Mouse (Mus musculus) heart, postnatal 36 days (tissue): ENCODE measurements around the gene D430041D05Rik. TPM values are rescaled to one million over a fixed set of nuclear protein-coding genes. Genes with fewer than 3 reads are reported as not detected.

Source experiments
- DNase-seq, 2 experiments: peaks; one replicate each; pipeline ENCODE4 v3.0.0; 2021 to 2022
- intact Hi-C: fragments of 180-260 bp; cut with DNase I; formaldehyde crosslinking; loops from one replicate; pipeline ENCODE4 v1.15.1; 2025
- total RNA-seq, 2 experiments: library from RNA; stranded (reverse); gene quantifications; 2 replicates each; pipeline ENCODE4 v1.2.3; 2021

The D430041D05Rik gene
- total RNA-seq, 2 experiments from 2014 or later: 0.03 TPM; not detected in 1

- intact Hi-C loops: no loop called here
- peak; percentile 32 to 55 for DNase-seq
Observed at GRCm38 (mm10) chr2:104299160-104299559, 111.7 kb downstream of the D430041D05Rik start.

DNA sequence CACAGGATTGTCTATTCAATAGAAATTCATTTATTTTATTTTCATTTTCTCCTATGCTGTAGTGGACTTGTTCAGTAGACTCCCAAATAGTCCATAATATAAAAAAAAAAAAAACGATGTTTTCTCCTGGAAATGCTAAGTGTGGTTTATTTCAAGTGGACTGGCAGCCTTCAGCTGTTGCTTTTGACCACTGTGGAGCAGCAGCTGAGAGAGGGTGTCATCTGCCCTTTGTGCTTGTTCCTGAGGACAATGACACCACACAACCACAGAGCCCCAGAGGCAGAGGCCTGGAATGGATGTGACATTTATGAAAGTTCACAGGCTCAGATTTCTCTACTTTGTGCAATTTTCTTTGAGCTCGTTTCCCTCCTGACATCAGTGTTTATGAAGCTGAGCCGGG lies 124.0 kb downstream of the D430041D05Rik start:
- DNase-seq: no peak
- intact Hi-C loops: no loop called here

DNA sequence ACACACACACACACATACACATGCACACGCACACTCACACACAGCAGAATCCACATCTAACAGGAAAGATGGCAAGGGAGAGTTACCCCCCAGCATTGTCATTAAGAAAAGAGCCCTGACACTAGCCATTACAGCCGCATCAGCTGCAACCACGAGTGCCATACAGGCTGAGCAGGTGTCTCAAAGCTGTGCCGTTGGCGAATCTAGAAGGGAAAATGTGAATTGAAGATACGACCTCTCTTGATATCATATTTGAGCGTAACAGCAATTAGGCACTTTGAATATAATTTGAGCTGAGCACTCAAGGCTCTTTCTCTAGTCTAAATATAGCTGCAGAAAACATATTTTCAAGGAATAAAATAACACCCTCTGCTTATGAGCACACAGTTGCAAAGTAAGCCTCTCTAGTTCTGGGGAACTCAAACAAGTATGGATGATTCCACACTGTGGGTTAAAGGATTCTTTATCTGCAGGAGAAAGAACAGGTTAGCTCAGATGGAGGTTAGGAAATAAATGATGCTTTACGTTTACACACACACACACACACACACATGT lies 127.3 kb downstream of the D430041D05Rik start:
- DNase-seq: no peak
- intact Hi-C loops: no loop called here

GRCm38 (mm10) chr2:104282835-104283234 lies 128.0 kb downstream of the D430041D05Rik start:
- intact Hi-C loops: no loop called here
- DNase-seq: no peak

DNA sequence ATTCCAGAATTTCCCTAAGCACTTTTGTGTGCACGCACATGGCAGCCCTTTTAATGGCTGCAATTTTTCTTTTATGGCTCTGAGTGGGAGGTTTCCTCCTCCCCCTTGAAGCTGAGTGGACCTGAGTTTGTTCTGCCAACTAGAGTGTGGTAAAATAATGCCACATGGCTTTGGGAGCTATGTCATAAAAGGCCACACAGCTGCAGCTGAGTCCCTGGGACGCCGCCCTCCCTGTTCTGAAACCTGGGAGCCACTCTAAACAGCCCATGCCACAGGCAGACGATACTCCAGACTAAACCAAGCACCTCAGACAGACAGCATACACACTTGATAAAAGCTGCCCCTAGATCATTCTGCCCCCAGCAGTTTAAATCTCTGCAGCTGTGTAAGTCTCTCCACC lies 143.8 kb downstream of the D430041D05Rik start:
- no peak for DNase-seq
- intact Hi-C loops: no loop called here

- intact Hi-C loops: no loop called here
- no peak for DNase-seq
Observed at GRCm38 (mm10) chr2:104261741-104262067, 149.1 kb downstream of the D430041D05Rik start.

GRCm38 (mm10) chr2:104260920-104261740 lies 149.7 kb downstream of the D430041D05Rik start:
- no peak for DNase-seq
- intact Hi-C loops: no loop called here

GRCm38 (mm10) chr2:104256585-104256984 lies 154.2 kb downstream of the D430041D05Rik start:
- intact Hi-C loops: no loop called here
- no peak for DNase-seq

DNA sequence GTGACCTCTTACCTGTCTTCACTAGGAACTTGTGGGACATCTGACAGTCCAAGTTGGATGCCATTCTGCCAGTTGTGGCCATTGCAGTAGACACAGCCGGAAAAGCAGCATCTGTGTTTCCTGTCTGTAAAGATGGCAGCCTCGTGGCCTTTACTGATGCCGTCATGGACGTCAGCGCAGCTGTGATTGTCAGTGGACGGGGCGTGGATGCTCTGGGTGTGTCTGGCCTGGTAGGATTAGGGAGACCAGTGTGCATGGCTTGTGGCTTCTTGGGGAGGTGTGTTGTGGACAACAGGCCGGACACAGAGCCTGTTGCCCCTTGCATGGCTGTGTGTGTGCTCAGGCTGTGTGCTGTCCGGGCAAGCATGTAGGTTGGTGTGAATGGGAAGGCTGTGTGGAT lies 155.9 kb downstream of the D430041D05Rik start:
- intact Hi-C loops: no loop called here
- no peak for DNase-seq

DNA sequence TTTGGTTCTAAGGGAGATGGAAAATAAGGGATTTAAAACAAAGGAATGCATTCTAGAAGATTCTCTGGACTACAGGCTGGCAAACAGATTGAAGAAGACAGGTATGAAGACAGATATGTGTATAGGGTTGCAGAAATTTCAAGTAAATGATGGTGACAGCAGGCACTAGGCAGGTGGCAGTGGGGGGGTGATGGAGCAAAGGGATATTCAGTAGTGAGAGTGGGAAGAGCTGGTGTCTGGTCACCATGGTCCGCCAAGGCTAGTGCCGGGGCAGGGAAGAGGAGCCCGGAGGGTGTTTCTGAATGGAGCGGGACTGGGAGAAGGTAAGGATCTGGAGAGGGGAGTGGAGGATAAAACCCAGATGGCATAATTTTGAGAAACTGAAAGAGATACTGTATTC lies 157.5 kb downstream of the D430041D05Rik start:
- intact Hi-C loops: no loop called here

DNA sequence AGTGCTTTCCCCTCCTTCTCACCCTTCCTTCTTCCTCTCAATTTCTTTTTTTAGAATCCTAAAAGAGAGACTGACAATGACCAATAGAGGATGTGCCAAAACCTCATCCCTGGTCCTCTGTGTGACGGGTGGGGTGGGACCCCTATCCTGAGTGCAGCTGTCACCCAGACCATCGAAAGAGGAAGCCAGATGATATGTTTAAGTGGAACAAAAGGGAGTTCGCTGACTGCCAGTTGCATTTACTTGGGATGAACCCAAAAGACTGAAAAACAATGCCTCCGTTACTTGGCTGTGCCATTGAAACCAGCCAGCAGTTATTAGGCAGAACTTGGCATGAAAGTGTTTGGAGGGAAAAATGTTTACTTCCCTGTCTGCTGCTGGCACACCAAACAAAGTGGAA lies 159.2 kb downstream of the D430041D05Rik start:
- DNase-seq: no peak
- intact Hi-C loops: no loop called here

More for the DNA sequence above, 157.5 kb downstream of the D430041D05Rik start:
- DNase-seq: no peak

DNA sequence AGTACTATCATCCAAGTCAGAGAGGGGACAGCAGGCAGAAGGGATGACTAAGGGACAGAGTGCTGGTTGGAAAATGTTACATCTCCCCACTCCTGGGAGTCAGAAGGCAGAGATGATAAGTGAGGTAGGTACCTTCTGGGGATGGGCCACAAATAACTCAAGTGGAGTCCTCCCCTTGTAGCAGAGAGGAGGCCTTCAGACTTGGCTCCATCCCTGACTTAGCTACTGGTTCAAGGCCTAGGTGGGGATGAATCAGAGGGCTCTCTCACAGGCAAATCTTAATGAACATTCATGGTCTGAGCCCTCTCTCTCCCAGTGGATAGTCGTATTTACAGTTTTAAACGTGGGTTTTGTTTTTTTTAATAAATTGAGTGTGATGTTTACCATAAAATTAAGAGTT lies 161.0 kb downstream of the D430041D05Rik start:
- intact Hi-C loops: no loop called here
- no peak for DNase-seq

DNA sequence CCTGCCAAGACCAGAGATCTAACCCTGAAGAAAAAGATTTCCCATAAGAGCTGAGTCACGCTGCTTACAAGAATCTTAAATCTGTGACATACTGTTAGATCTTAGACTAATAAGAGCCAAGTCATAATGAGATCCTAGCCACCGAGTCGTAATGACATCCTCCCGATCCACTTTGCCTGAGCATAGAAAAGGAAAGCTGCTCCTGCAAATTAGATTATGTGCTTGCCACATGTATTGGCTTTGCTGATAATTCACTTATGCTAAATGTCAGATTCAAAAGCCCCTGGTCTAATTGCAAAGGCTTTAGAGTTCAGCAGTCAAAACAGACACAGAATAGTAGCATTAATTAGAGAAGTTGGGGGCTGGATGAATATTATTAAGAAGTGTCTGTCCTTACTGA lies 164.0 kb downstream of the D430041D05Rik start:
- intact Hi-C loops: no loop called here
- no peak for DNase-seq

DNA sequence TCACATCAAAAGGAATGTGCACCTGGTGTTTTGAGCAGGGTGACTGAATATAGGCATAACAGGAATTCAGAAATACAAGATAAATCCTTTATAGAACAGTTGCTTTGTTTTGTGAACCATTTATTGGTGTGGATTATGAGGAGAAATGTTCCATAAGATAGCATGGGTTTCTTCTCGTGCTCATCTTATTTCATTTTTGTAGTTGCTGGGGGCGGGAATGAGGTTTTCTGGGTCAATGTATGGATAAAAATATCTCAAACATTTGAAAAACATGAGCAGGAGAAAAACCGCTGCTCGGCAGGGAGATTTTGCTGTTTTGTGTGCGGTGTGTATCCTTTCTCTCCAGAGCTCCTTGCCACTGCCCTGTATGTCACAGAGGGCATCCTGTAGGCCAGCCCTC lies 168.8 kb downstream of the D430041D05Rik start:
- intact Hi-C loops: no loop called here
- DNase-seq: no peak

DNA sequence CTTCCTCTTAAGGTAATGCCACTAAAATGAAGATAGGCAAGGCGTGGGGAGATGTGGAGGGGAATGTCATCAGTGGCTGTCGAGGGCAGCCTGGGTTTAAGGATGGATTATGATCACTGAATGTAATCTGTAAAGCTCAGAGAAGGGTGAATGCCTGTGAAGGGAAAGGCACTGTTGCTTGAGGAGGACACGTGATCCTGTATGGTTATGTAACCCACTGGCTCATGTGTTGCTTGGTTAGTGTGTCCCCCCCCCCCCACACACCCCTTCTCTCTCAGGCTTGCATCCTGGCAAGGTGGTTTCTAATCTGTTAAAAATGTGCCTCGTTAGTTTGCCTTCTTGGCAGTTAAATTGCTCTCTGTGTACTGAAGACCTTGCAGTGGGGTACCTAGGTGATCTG lies 173.7 kb downstream of the D430041D05Rik start:
- DNase-seq: no peak
- intact Hi-C loops: no loop called here

DNA sequence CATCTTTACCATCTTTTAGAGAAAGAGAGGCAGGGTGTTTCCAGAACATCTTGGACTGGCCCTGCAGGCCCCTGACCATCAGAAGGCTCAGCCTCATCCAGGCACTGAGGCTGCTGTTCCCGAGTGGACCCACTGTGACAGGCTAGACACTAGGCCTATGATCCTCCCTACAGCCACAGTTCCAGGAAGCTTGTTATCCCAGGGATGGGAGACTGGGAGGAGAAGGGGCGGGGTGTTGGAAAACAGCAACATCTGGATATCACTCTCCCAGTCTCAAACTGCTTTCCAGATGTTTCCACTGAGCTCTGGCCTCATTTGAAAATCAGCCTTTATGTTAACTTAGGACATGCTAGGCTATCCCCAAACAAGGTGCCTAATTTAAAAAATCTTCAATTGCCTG lies 180.4 kb downstream of the D430041D05Rik start:
- intact Hi-C loops: no loop called here
- peak in 1 of 2 experiments; percentile 2 for DNase-seq

GRCm38 (mm10) chr2:104226057-104226456 lies 184.8 kb downstream of the D430041D05Rik start:
- intact Hi-C loops: no loop called here
- no peak for DNase-seq

- no peak for DNase-seq
- intact Hi-C loops: no loop called here
Observed at GRCm38 (mm10) chr2:104219733-104220391, 191.0 kb downstream of the D430041D05Rik start.

DNA sequence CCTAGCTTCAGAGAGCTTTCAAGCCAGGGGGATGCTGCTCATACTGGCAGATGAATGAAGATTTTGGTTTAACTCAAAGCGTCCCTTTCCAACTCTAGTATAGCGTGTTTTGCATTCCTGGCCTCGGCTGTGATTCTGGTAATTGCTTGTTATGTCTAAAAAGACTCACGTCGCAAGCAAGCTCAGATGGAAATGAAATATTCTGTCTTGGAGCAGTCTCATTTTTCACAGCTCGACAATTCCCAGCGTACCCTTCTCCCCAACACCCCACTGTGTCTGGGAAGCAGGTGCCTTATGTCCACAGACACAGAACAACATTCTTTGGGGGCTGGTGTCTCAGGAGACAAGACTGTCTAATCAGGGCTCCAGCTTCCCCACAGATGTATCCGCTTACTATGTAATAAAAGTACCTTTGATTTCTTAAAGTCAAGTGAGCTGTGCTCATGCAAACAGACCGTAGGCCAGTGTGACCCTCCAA lies 192.2 kb downstream of the D430041D05Rik start:
- intact Hi-C loops: no loop called here
- no peak for DNase-seq

DNA sequence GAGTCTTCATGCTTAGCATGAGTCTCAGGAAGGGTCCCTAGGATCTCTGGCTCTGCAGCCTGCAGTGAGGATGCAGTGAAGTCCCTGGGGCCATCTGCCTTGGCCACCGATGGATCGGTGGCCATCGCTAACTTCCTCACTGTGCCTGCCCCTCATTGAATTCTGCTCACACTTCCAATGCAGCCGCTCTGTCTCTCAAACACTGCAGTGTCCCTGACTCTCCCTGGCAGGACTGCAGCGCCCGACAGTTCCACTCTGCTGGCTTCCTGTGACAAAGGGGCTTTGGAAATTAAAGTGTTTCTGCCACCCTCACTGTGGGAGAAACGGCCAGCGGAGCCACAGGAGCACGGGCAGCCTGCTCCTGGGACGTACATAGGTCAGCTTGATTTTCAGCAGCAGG lies 192.7 kb downstream of the D430041D05Rik start:
- intact Hi-C loops: no loop called here
- no peak for DNase-seq

DNA sequence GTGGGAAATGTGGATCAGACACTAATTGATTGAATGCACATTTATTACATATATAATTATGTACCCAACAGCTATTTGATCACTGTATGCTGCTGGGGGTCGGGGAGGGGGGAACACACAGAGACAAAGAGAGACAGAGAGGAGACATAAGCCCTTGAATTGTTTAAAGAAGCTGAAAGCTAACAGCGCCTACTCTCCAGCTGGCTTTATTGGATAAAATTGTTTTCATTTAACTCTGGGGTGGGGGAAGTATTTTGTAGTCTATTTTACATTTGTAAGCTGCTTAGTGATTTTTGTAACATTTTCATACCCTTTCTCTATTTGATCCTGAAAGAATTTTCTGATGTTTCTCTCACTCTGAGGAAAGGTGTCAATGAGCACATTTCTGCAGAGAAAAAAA lies 201.4 kb downstream of the D430041D05Rik start:
- intact Hi-C loops: no loop called here
- no peak for DNase-seq

DNA sequence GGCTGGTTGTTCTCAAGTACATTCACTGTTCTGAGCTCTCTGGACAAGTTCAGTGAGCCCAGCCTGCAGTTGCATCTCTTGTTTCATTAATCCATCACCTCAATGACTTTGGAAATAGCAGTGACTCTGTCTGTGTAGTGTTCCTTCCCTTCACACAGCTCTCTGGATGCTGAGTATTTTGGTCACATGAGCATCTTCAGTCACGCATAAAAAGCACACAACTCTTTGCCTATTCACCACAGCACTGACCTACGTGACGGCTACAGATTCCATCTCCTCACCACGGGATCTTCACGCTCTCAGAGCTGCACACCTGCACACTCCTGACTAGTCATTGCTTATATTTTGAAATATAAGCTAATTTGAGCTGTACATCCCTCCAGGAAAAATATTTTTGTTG lies 202.4 kb downstream of the D430041D05Rik start:
- no peak for DNase-seq
- intact Hi-C loops: no loop called here
